Mouse (Mus musculus): ENCODE measurements at regions not wholly inside any gene's neighbourhood (a gene's known extent, or its start where the extent isn't known, plus 50 kb on each side); places are given as distances from the start of the nearest gene placed in this dataset.

DNA sequence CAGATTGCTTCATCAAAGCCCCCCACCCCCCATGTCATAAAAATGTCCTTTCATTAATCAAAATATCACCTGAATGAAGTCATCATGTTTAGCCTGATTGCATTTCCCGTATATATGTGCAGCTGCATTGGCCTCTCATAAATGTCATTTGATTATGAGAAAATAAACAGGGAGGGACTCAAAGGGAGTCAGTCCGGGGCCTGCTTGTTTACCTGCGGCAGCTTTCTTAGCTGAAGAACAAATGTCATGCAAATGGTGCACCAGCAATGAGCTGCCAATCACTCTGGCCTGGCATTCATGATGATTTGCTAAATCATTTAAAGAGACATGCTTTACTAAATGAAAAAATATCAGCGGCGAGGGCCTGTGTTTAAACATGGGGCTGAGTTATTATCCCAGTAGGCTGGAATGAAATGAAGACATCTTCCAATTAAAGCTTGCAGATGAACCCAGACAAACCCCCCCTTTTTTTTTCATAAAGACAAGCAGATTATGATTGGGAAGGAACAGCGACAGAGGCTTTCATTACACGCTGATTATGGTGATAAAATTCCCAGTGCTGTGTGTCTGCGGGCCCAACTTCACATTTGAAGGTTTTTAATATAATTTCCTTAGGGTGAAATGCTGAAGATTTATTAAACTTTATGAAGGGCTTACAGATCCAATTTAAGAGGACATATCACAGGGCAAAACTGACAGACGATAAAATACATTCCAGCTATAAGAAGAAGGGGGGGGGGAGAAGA, 342.5 kb upstream of the Tle4 start:
- Histone ChIP-seq H3K36me3 (no peaks in the 10 kb centered on the region), H3K27me3 (no peaks in the 10 kb centered on the region), H3K4me2 (no peak overlapping the region), H3K9me3 (no peaks in the 10 kb centered on the region), H3K4me1 (replicated peaks) (no peaks in the 10 kb centered on the region), H3K9ac (replicated peaks) (no peak overlapping the region), H3K27ac (no peak overlapping the region), H3K4me3 (replicated peaks) (no peak overlapping the region)
- ATAC-seq (ENCODE audit: insufficient number of reproducible peaks, insufficient read depth, low FRiP score, low TSS enrichment, low read depth), result no peak
- WGBS, result 62% methylated on average over 9 of the region's 9 CpGs

GRCm38 (mm10) chr19:14922238-14922637, 324.4 kb upstream of the Tle4 start:
- H3K4me3 ChIP-seq (replicated peaks), result no peak overlapping the region
- no peak overlapping the region for H3K4me2 ChIP-seq
- H3K4me1 ChIP-seq (replicated peaks), result no peaks in the 10 kb centered on the region
- no peak overlapping the region for H3K9ac ChIP-seq (replicated peaks)
- H3K9me3 ChIP-seq, result no peaks in the 10 kb centered on the region
- ATAC-seq (ENCODE audit: insufficient number of reproducible peaks, insufficient read depth, low FRiP score, low TSS enrichment, low read depth), result no peak
- H3K27me3 ChIP-seq, result no peaks in the 10 kb centered on the region
- H3K27ac ChIP-seq, result no peak overlapping the region
- WGBS, result 46% methylated on average over 1 of the region's 1 CpGs
- no peaks in the 10 kb centered on the region for H3K36me3 ChIP-seq

DNA sequence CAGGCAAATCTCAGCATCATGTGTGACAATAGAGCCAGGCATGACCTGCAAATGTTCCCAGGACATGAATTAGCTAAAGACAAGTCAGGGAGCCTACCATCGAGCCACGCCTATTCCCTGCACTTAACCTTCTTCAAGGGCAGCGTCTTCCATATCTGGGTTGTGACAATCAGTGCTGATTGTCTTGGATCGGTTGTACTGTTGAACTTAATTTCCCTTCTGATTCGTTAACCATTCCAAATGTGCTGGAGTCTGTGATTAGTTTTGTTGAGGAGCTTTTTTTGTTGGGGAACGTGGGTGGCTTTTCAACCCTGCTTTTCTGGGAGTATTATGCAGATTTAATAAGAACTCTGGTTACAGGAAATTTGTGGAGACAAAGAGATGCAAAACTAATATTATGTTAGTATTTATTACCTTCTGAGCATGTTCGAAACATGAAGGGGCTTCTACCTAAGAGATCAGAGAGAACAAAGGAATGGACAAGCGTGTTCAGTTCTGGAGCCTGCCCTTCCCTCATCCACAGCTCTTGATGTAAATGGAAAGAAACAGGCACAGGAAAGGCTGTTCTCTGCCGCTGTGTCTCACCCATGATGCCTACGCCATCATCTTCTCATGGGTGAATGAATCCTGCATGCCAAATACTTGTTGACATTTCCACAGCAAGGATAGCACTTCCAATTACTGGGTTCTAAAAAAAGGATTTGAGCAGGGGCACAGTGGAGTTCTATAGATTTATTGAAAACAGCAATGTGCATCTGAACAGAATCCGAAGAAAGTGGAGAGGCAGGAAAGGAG, 313.4 kb upstream of the Tle4 start:
- WGBS, result 89% methylated on average over 11 of the region's 11 CpGs
- no peak overlapping the region for H3K4me3 ChIP-seq (replicated peaks)
- H3K27ac ChIP-seq, result no peak overlapping the region
- H3K9ac ChIP-seq (replicated peaks), result no peak overlapping the region
- H3K9me3 ChIP-seq, result no peaks in the 10 kb centered on the region
- no peak overlapping the region for H3K4me2 ChIP-seq
- no peaks in the 10 kb centered on the region for H3K4me1 ChIP-seq (replicated peaks)
- no peaks in the 10 kb centered on the region for H3K36me3 ChIP-seq
- ATAC-seq (ENCODE audit: insufficient number of reproducible peaks, insufficient read depth, low FRiP score, low TSS enrichment, low read depth), result no peak
- no peaks in the 10 kb centered on the region for H3K27me3 ChIP-seq

DNA sequence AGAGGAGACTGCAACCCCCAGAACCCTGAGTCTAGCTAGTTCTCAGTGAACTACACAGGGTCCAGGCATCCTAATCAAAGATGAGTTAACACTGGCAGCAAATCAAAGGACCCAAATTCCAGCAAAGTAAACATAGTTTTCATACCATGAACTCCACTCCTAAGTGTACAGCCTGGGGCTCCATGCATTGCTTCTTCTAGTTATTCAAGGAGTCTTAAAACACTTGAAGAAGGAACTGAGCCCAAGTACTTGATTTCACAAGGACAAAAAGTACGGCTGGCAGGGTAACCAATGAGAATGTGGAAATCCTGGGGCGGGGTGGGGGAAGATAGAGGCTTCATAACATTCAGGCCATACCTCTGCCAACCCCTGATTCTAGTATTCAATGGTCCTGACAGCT, 297.0 kb upstream of the Tle4 start:
- Histone ChIP-seq H3K9ac (replicated peaks) (no peak overlapping the region), H3K4me1 (replicated peaks) (peaks cover 21% of the 10 kb centered on the region), H3K36me3 (no peaks in the 10 kb centered on the region), H3K27me3 (peaks cover 25% of the 10 kb centered on the region), H3K4me2 (no peak overlapping the region), H3K27ac (no peak overlapping the region), H3K9me3 (no peaks in the 10 kb centered on the region), H3K4me3 (replicated peaks) (no peak overlapping the region)
- no peak for ATAC-seq (ENCODE audit: insufficient number of reproducible peaks, insufficient read depth, low FRiP score, low TSS enrichment, low read depth)
- 82% methylated on average over 2 of the region's 2 CpGs for WGBS

DNA sequence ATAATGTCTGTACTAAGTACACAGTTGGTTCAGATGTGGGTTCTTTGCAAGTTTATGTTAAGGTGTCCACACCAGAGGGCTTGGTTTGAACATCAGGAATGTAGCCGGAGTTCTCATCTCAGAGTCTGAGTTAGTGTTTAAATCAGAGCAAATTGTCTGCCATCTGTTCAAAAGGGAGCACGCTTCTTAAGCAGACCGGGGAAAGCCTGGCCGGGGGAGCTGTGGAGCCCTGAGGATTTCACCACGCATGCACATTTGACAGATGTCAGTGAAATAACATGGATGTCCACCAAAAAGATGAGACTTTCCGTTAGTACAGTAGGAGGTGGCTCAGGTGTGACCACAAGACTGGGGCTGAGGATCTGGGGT, 294.5 kb upstream of the Tle4 start:
- Histone ChIP-seq H3K4me3 (replicated peaks) (no peak overlapping the region), H3K4me1 (replicated peaks) (peaks cover 27% of the 10 kb centered on the region), H3K27me3 (peaks cover 47% of the 10 kb centered on the region), H3K9me3 (no peaks in the 10 kb centered on the region), H3K9ac (replicated peaks) (no peak overlapping the region), H3K36me3 (no peaks in the 10 kb centered on the region), H3K4me2 (no peak overlapping the region; the same call in 1 of the 2 replicates), H3K27ac (no peak overlapping the region)
- no peak for ATAC-seq (ENCODE audit: insufficient number of reproducible peaks, insufficient read depth, low FRiP score, low TSS enrichment, low read depth)
- WGBS, result 23% methylated on average over 6 of the region's 6 CpGs

DNA sequence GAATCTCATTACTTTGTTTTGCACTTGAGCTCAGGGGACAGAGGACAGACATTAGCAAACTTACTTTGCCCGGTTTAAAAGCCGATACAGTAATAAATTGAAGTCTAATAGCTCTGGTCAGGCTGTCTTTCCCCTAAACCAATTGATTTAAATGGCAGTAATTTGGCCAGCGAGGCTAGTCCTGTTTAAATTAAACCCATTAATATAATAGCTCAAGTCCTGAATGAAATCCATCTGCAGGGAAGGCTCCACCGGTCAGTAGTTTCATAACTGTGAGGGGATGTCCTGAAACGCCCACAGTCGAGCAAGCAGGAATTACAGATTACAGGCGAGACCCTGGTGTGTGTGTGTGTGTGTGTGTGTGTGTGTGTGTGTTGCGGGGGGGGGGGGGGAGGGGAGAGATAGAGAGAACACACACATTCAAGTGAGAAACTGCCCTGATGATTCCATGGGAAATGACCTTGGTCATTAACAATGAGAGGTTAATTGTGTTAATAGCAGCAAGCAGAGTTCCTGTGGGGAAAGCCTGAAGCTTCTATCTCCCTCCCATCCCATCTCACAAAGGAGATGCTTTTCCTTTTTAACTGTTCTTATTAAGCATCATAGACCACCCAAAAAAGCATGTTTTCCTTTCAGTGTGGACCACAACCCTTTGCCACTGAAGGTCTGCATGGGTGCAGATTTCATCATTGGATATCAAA, 294.0 kb upstream of the Tle4 start:
- Histone ChIP-seq H3K4me1 (replicated peaks) (peaks cover 27% of the 10 kb centered on the region), H3K9me3 (no peaks in the 10 kb centered on the region), H3K27me3 (peaks cover 47% of the 10 kb centered on the region), H3K9ac (replicated peaks) (no peak overlapping the region), H3K4me3 (replicated peaks) (no peak overlapping the region), H3K36me3 (no peaks in the 10 kb centered on the region), H3K27ac (no peak overlapping the region), H3K4me2 (peak overlapping the region; percentile 54)
- WGBS, result 3% methylated on average over 7 of the region's 8 CpGs
- ATAC-seq (ENCODE audit: insufficient number of reproducible peaks, insufficient read depth, low FRiP score, low TSS enrichment, low read depth), result no peak

DNA sequence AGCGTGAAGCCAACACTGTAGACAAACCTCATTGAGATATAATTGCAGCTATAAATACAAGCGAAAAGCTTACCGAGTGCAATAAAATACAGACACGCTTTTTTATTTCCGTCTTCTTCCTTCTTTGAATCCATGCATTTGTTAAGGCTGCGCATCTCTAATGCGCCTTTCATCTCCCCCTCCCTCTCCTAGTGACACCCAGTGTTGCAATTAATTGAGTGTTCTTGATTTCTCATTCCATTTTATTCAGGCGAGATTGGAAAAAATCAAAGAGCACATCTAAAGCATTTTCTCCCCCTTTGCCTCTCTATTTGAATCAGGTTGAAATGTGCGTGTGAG, 293.2 kb upstream of the Tle4 start:
- H3K9ac ChIP-seq (replicated peaks), result no peak overlapping the region
- ATAC-seq (ENCODE audit: insufficient number of reproducible peaks, insufficient read depth, low FRiP score, low TSS enrichment, low read depth), result no peak
- no peaks in the 10 kb centered on the region for H3K36me3 ChIP-seq
- peak overlapping the region; percentile 54 for H3K4me2 ChIP-seq
- no peaks in the 10 kb centered on the region for H3K9me3 ChIP-seq
- peaks cover 27% of the 10 kb centered on the region for H3K4me1 ChIP-seq (replicated peaks)
- peaks cover 51% of the 10 kb centered on the region for H3K27me3 ChIP-seq
- H3K27ac ChIP-seq, result 0 out of 2 replicates have a peak overlapping the region, but pooled peaks have one; percentile 23
- WGBS, result 0% methylated on average over 9 of the region's 9 CpGs
- H3K4me3 ChIP-seq (replicated peaks), result peak overlapping the region; percentile 25

- peaks cover 47% of the 10 kb centered on the region for H3K27me3 ChIP-seq
- H3K4me2 ChIP-seq, result peak overlapping the region; percentile 54
- H3K9ac ChIP-seq (replicated peaks), result no peak overlapping the region
- H3K27ac ChIP-seq, result peak overlapping the region; percentile 78
- no peaks in the 10 kb centered on the region for H3K36me3 ChIP-seq
- under 1% methylated on average over 21 of the region's 21 CpGs for WGBS
- ATAC-seq (ENCODE audit: insufficient number of reproducible peaks, insufficient read depth, low FRiP score, low TSS enrichment, low read depth), result peak; percentile 89
- H3K4me3 ChIP-seq (replicated peaks), result peak overlapping the region; percentile 25
- no peaks in the 10 kb centered on the region for H3K9me3 ChIP-seq
- H3K4me1 ChIP-seq (replicated peaks), result peaks cover 27% of the 10 kb centered on the region
These were observed 292.6 kb upstream of the Tle4 start for GRCm38 (mm10) chr19:14890241-14891089.

DNA sequence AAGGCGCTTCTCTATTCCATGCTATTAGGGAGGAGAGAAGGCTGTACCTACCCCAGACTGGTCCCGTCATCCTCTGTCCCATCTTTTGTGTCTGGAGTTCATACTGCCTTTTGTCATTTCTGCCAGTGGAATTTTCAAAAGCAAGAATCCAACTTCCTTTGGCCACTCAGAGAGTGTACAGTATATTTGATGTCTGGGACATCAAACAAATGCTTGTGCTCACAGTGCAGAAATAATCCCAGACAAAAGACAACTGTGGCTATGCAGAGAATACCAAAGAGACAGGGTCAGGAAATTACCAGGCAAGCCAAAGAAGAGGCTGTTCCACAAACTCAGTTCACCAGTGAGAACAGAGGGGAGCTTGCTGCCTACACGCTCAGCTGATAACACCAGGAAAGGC, 291.9 kb upstream of the Tle4 start:
- Histone ChIP-seq H3K27ac (peak overlapping the region; percentile 78), H3K4me3 (replicated peaks) (no peak overlapping the region), H3K9me3 (no peaks in the 10 kb centered on the region), H3K9ac (replicated peaks) (no peak overlapping the region), H3K36me3 (no peaks in the 10 kb centered on the region), H3K27me3 (peaks cover 40% of the 10 kb centered on the region), H3K4me1 (replicated peaks) (peaks cover 27% of the 10 kb centered on the region), H3K4me2 (peak overlapping the region; percentile 54)
- ATAC-seq (ENCODE audit: insufficient number of reproducible peaks, insufficient read depth, low FRiP score, low TSS enrichment, low read depth), result no peak
- WGBS, result 54% methylated on average over 3 of the region's 3 CpGs

DNA sequence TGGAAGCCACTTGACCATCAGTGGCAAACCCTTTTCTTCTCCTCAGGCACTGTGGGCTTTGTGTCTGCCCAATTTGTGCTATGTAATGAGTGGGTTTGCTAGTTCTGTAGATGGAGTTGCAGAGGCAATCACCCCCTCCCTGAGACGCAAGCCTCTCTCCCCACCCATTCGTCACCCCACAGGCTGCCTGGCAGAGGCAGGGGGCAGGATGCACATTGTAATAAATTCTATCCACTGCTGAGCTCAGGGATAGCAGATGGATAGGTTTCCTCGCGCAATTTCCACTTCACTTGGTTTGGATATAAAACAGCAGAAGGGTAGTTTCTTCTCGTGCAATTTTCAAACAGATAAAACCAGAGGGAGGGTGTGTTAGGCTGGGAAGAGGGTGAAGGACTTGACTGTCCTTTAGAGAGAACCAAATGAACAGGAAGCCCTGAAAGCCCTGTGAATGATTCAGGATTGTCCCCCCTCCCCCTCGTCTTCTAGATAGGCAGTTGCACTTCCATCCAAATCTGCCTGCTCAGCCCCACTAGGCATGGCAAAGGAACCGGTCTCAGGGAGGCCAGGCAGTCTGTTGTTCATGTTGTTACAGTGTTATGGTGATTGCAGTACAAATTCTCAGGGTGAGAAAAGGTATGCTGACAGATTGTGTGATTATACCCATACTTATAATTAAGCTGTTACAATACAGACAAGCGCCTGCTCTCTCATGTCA, 286.0 kb upstream of the Tle4 start:
- H3K9me3 ChIP-seq, result no peaks in the 10 kb centered on the region
- no peaks in the 10 kb centered on the region for H3K36me3 ChIP-seq
- 42% methylated on average over 8 of the region's 8 CpGs for WGBS
- no peak overlapping the region for H3K9ac ChIP-seq (replicated peaks)
- H3K4me1 ChIP-seq (replicated peaks), result no peaks in the 10 kb centered on the region
- no peak overlapping the region for H3K4me2 ChIP-seq
- no peak overlapping the region for H3K27ac ChIP-seq
- peaks cover 34% of the 10 kb centered on the region for H3K27me3 ChIP-seq
- no peak overlapping the region for H3K4me3 ChIP-seq (replicated peaks)
- no peak for ATAC-seq (ENCODE audit: insufficient number of reproducible peaks, insufficient read depth, low FRiP score, low TSS enrichment, low read depth)

Measured in limb, embryonic 12.5 days (tissue).